Mouse (Mus musculus) testis, adult 2 months (tissue): ENCODE measurements at regions not wholly inside any gene's neighbourhood (a gene's known extent, or its start where the extent isn't known, plus 50 kb on each side); places are given as distances from the start of the nearest gene placed in this dataset.

Experiments
- H3K27ac ChIP-seq: fragments of 200-500 bp; 2 replicates; pipeline ENCODE4 v1.5.1; 2012; ENCODE audit warnings: low read depth, low read length; ENCODE audit not compliant: control insufficient read depth, insufficient read depth
- H3K27me3 ChIP-seq: fragments of 200-500 bp; 2 replicates; pipeline ENCODE4 v1.6.1; 2012; ENCODE audit warnings: mild to moderate bottlenecking, low read length, moderate library complexity; ENCODE audit not compliant: control insufficient read depth, insufficient read depth
- H3K36me3 ChIP-seq: fragments of 200-500 bp; 2 replicates; pipeline ENCODE4 v1.6.1; 2012; ENCODE audit warnings: mild to moderate bottlenecking, low read length; ENCODE audit not compliant: control insufficient read depth, insufficient read depth
- H3K4me1 ChIP-seq: fragments of 200-500 bp; 2 replicates; pipeline ENCODE4 v1.6.1; 2012; ENCODE audit warnings: low read length; ENCODE audit not compliant: control insufficient read depth, insufficient read depth
- H3K4me3 ChIP-seq: fragments of 200-500 bp; 2 replicates; pipeline ENCODE4 v1.5.1; 2012; ENCODE audit warnings: low read depth, mild to moderate bottlenecking, low read length, moderate library complexity, mixed read lengths; ENCODE audit not compliant: control insufficient read depth
- CTCF ChIP-seq: fragments of 200-500 bp; IDR thresholded peaks from 2 replicates; pipeline ENCODE4 v1.5.1; 2012; ENCODE audit warnings: low read depth, mild to moderate bottlenecking, inconsistent platforms, low read length, moderate library complexity; ENCODE audit not compliant: control insufficient read depth, insufficient read depth, insufficient replicate concordance
- POLR2A ChIP-seq: fragments of 200-500 bp; IDR thresholded peaks from 2 replicates; pipeline ENCODE4 v1.6.1; 2012; ENCODE audit warnings: low read depth, mild to moderate bottlenecking, inconsistent platforms, low read length, moderate library complexity; ENCODE audit not compliant: control insufficient read depth

DNA sequence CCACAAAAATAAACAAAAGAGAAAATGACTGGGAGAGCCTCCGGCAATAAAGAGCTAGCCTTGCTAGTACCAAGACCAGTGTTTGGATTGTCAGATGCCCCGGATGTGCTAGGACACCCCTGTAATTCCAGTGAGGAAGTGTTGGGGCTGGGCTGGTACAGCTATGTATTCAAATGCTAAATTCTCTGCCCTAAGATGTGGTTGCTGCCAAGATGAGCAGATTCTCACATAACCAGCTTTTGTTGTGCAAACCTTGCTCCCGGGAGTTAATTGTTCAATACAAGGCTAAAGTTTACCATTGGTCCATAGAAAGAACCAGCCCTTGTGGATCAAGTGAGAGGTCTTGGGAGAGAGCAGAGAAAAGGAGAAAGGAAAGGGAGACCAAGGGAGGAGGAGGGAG is 53.7 kb upstream of the Tshz3 start:
- no peaks in the 10 kb centered on the region for H3K4me1 ChIP-seq
- H3K27ac ChIP-seq: no peak overlapping the region
- H3K27me3 ChIP-seq: no peaks in the 10 kb centered on the region
- no peak overlapping the region for H3K4me3 ChIP-seq
- H3K36me3 ChIP-seq: no peaks in the 10 kb centered on the region
- TF ChIP-seq CTCF (no peak), POLR2A (no peak)
